Mouse (Mus musculus) C2C12 (cell line): ENCODE measurements at regions not wholly inside any gene's neighbourhood (a gene's known extent, or its start where the extent isn't known, plus 50 kb on each side); places are given as distances from the start of the nearest gene placed in this dataset.

ENCODE experiments used
- H3K27me3 ChIP-seq: one replicate; pipeline ENCODE4 v1.6.1; 2011; ENCODE audit not compliant: control insufficient read depth, insufficient read depth, insufficient read length
- H3K36me3 ChIP-seq: one replicate; pipeline ENCODE4 v1.6.1; 2011; ENCODE audit not compliant: control insufficient read depth, insufficient read depth
- H3K4me3 ChIP-seq: one replicate; pipeline ENCODE4 v1.5.1; 2011; ENCODE audit warnings: mild to moderate bottlenecking, control low read depth; ENCODE audit not compliant: poor library complexity, insufficient read depth, severe bottlenecking
- H3K79me2 ChIP-seq: one replicate; pipeline ENCODE4 v1.6.1; 2011; ENCODE audit not compliant: control insufficient read depth, insufficient read depth
- H3K79me3 ChIP-seq: one replicate; pipeline ENCODE4 v1.6.1; 2011; ENCODE audit warnings: low read depth, control low read depth
- H3ac ChIP-seq: one replicate; pipeline ENCODE3; 2011; ENCODE audit warnings: low read depth; ENCODE audit not compliant: control insufficient read depth, insufficient read length
- CEBPB ChIP-seq: IDR thresholded peaks from one replicate; pipeline ENCODE4 v1.6.1; 2011; ENCODE audit warnings: low read depth, mild to moderate bottlenecking, control low read depth, moderate library complexity
- CTCF ChIP-seq: IDR thresholded peaks from one replicate; pipeline ENCODE4 v1.5.1; 2011; ENCODE audit not compliant: control insufficient read depth, insufficient read depth, insufficient read length
- FOSL1 ChIP-seq: IDR thresholded peaks from one replicate; pipeline ENCODE4 v1.8.0; 2011; ENCODE audit warnings: mild to moderate bottlenecking, low read length; ENCODE audit not compliant: poor library complexity, insufficient read depth, severe bottlenecking
- MAX ChIP-seq: IDR thresholded peaks from one replicate; pipeline ENCODE4 v1.6.1; 2011; ENCODE audit warnings: mild to moderate bottlenecking, control low read depth
- MYOD1 ChIP-seq: IDR thresholded peaks from one replicate; pipeline ENCODE4 v1.6.1; 2011; ENCODE audit warnings: low read depth; ENCODE audit not compliant: control insufficient read depth, insufficient read length
- MYOG ChIP-seq: IDR thresholded peaks from one replicate; pipeline ENCODE4 v1.6.1; 2011; ENCODE audit not compliant: control insufficient read depth, insufficient read length; ENCODE audit errors: extremely low read depth
- USF1 ChIP-seq: IDR thresholded peaks from one replicate; pipeline ENCODE4 v1.6.1; 2011; ENCODE audit warnings: low read depth, mild to moderate bottlenecking, control low read depth, moderate library complexity

DNA sequence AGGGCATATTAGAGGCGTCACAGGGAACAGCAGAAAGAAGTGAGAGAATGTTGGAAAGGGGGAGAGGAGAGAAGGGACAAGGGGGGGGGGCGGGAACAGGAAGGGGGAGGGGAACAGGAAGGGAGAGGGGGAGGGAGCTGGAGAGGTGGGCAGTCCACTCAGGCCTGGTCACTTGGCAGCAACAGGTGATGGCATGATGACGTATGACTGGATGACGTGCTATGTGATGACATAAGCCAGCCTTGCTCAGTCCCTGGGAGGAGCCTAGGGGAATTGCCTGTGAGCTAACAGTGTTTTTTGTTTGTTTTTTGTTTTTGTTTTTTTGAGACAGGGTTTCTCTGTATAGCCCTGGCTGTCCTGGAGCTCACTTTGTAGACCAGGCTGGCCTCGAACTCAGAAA lies 80.6 kb downstream of the Sik1 start:
- Histone ChIP-seq H3K36me3 (no peaks in the 10 kb centered on the region), H3K79me2 (no peaks in the 10 kb centered on the region), H3K27me3 (no peaks in the 10 kb centered on the region), H3ac (no peak overlapping the region), H3K79me3 (no peaks in the 10 kb centered on the region), H3K4me3 (no peak overlapping the region)
- TF ChIP-seq MAX (no peak), CTCF (no peak)

DNA sequence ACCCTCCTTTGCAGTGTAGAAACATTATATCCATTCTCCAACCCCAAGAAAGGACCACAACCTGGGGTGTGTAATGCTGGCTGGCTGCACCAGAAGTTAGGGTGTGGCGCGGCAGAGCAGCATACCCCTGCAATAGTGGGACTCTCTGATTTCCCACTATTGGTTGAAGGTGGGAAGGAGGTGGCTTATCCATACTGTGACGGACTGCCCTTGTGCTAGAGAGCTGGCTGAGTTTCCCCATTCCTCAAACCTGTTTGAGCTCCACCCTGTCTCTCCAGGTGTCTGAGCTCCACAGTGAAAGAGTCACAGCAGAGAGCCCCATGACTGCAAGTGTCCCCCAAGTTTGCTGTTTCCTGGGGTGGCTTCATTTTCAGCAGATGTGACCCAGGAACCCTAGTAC lies 79.6 kb downstream of the Sik1 start:
- H3ac ChIP-seq, result no peak overlapping the region
- no peaks in the 10 kb centered on the region for H3K36me3 ChIP-seq
- no peak overlapping the region for H3K4me3 ChIP-seq
- H3K79me2 ChIP-seq, result no peaks in the 10 kb centered on the region
- H3K27me3 ChIP-seq, result no peaks in the 10 kb centered on the region
- H3K79me3 ChIP-seq, result no peaks in the 10 kb centered on the region
- TF ChIP-seq CTCF, result no peak
- no peak for TF ChIP-seq MYOG
- TF ChIP-seq FOSL1, result no peak
- no peak for TF ChIP-seq USF1
- TF ChIP-seq MYOD1, result no peak
- no peak for TF ChIP-seq MAX
- no peak for TF ChIP-seq CEBPB

DNA sequence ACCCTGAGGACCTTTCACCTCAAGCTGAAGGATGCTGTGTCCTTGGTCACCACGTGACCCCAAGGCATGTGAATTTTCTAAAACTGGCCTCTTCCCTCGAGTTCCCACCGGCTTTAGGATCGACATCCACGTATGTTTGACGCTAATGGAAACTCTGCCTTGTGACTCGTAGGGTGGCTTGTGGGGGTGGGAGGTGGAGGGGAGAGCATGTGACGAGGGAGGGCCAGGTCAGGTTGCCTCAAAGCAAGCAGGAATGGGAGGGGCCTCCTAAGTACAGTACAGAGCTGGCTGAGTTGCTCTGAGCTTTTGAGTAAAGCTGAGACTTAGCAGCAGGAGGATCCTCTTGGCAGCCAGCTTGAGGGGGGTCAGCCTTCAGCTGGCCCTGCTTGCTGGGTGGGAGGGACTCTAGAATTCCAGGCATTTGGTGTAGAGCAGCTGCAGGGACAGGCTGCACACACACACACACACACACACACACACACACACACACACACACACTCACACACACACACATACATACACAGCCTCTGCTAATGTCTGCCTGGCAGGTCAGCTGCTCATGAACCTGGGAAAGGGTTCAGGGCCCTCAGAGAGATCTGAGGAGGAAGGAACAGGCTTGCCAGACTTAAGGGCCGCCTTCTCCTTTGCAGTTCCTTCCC lies 78.5 kb downstream of the Sik1 start:
- Histone ChIP-seq H3K4me3 (no peak overlapping the region), H3K27me3 (no peaks in the 10 kb centered on the region), H3K36me3 (no peaks in the 10 kb centered on the region), H3ac (no peak overlapping the region), H3K79me3 (no peaks in the 10 kb centered on the region), H3K79me2 (no peaks in the 10 kb centered on the region)
- TF ChIP-seq MYOG (no peak), CEBPB (no peak), FOSL1 (no peak), MAX (no peak), USF1 (peak; percentile 8)

DNA sequence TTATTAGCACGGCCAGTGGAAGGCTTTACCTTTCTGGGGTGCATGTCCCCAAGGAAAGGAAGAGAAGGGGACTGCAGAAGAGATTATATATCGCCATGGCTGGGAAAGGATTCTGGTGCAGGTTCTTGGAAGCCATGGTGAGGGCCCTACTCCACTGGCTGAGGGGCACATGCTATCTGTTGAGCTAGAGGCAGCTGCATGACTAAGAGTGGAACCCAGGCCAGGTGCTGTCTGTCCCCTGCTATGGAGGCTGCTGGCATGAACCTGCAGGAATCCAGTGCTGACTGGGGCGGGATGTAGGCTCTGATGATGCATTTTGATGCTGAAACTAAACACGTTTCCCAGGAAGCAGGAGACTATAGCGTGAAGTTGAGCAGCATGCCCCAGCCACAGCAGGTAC lies 77.9 kb downstream of the Sik1 start:
- no peaks in the 10 kb centered on the region for H3K79me3 ChIP-seq
- no peak overlapping the region for H3ac ChIP-seq
- H3K79me2 ChIP-seq, result no peaks in the 10 kb centered on the region
- H3K36me3 ChIP-seq, result no peaks in the 10 kb centered on the region
- H3K4me3 ChIP-seq, result no peak overlapping the region
- no peaks in the 10 kb centered on the region for H3K27me3 ChIP-seq
- TF ChIP-seq MYOD1 (no peak), FOSL1 (no peak), CTCF (no peak), MYOG (no peak), USF1 (no peak), MAX (no peak), CEBPB (no peak)

DNA sequence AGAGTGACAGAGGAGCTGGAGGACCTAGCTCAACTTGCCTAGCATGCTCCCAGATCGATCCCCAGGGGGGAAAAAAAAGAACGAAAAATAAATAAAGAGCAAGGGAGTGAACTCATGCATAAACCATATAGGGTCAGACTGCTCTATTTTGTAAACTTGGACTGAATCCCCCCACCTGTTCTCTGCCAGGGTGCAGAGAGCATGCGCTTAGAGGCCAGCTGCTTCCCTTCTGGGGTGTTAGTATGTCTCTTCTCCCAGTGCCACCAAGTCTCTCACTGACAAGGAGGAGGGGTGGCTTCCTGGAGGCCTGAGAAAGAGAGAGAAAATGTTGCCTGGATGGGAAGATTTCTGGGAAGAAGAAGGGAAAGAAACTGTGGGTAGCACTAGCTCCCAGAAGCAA lies 76.1 kb downstream of the Sik1 start:
- H3K79me3 ChIP-seq, result no peaks in the 10 kb centered on the region
- H3K4me3 ChIP-seq, result no peak overlapping the region
- H3K79me2 ChIP-seq, result no peaks in the 10 kb centered on the region
- TF ChIP-seq MAX, result no peak
- TF ChIP-seq CTCF, result no peak
- TF ChIP-seq CEBPB, result no peak
- TF ChIP-seq MYOD1, result no peak
- no peak for TF ChIP-seq USF1
- H3K36me3 ChIP-seq, result no peaks in the 10 kb centered on the region
- H3K27me3 ChIP-seq, result no peaks in the 10 kb centered on the region
- H3ac ChIP-seq, result no peak overlapping the region

DNA sequence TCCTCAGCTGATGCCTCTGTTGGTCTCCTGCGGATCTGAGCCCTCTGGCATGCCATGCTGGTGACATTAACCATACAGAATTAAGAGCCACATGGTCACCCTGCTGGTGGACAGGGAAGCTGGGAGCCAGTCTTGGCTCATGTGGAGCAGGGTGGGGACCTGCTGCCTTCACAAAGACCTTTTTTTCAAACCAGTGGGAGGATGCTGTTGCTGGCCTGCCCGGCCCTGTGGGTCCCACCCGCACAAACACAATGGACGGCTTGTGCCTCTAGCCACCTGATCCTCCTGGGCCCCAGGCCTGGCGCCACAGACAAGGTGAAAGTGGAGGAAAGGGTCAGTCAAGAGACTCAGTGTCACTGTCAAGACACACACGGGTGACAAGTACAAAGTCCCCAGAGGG lies 73.4 kb downstream of the Sik1 start:
- TF ChIP-seq USF1, result no peak
- no peak for TF ChIP-seq CEBPB
- no peak for TF ChIP-seq MAX
- TF ChIP-seq CTCF, result no peak
- TF ChIP-seq FOSL1, result no peak
- TF ChIP-seq MYOG, result no peak
- no peak for TF ChIP-seq MYOD1
- H3ac ChIP-seq, result no peak overlapping the region
- no peaks in the 10 kb centered on the region for H3K79me3 ChIP-seq
- H3K27me3 ChIP-seq, result no peaks in the 10 kb centered on the region
- no peak overlapping the region for H3K4me3 ChIP-seq
- H3K79me2 ChIP-seq, result no peaks in the 10 kb centered on the region
- H3K36me3 ChIP-seq, result no peaks in the 10 kb centered on the region
